Mouse (Mus musculus) cortical plate, adult 2 months (tissue): ENCODE data around the gene Mamdc2. TPM values are rescaled to one million over a fixed set of nuclear protein-coding genes. Genes with fewer than 3 reads are reported as not detected.

Source experiments
- H3K27ac ChIP-seq: fragments of 200-500 bp; 2 replicates; pipeline ENCODE4 v1.5.1; 2012; ENCODE audit warnings: low read length, control low read depth, inconsistent platforms; ENCODE audit not compliant: insufficient read depth
- H3K4me1 ChIP-seq: fragments of 200-500 bp; 2 replicates; pipeline ENCODE4 v1.6.1; 2011; ENCODE audit warnings: low read length; ENCODE audit not compliant: control insufficient read depth, insufficient read depth
- H3K4me3 ChIP-seq: fragments of 200-500 bp; 2 replicates; pipeline ENCODE4 v1.5.1; 2011; ENCODE audit warnings: mild to moderate bottlenecking, low read length, control low read depth; ENCODE audit not compliant: insufficient read depth
- CTCF ChIP-seq: fragments of 200-500 bp; IDR thresholded peaks from 2 replicates; pipeline ENCODE4 v1.5.1; 2011; ENCODE audit warnings: mild to moderate bottlenecking, control low read depth, low read length; ENCODE audit not compliant: insufficient read depth; ENCODE audit errors: extremely low read depth
- POLR2A ChIP-seq: fragments of 200-500 bp; IDR thresholded peaks from 2 replicates; pipeline ENCODE4 v1.6.1; 2011; ENCODE audit warnings: mild to moderate bottlenecking, low read length, control low read depth; ENCODE audit not compliant: insufficient read depth; ENCODE audit errors: extremely low read depth
- polyA plus RNA-seq: library from polyadenylated mRNA; depleted of rRNA; stranded (reverse); fragments of >200 nt; gene quantifications from 2 replicates; pipeline ENCODE4 v1.2.3, GENCODE M21; 2012

Gene Mamdc2
- polyA plus RNA-seq, 1 experiment: 0.92 TPM

- no peak for TF ChIP-seq CTCF
- no peak for TF ChIP-seq POLR2A
- Histone ChIP-seq H3K27ac (no peak overlapping the region), H3K4me3 (no peak overlapping the region), H3K4me1 (no peaks in the 10 kb centered on the region; the same call in 1 of the 2 replicates)
These were observed 60.0 kb downstream of the Mamdc2 start for GRCm38 (mm10) chr19:23388083-23388861.

- Histone ChIP-seq H3K27ac (no peak overlapping the region), H3K4me3 (no peak overlapping the region), H3K4me1 (peaks cover 2% of the 10 kb centered on the region; the same call in 1 of the 2 replicates)
- TF ChIP-seq CTCF: no peak
- TF ChIP-seq POLR2A: no peak
These were observed 65.8 kb downstream of the Mamdc2 start for GRCm38 (mm10) chr19:23382396-23382795.

GRCm38 (mm10) chr19:23380968-23381367 is 67.3 kb downstream of the Mamdc2 start:
- Histone ChIP-seq H3K4me1 (peaks cover 2% of the 10 kb centered on the region; the same call in 1 of the 2 replicates), H3K27ac (no peak overlapping the region), H3K4me3 (no peak overlapping the region)
- no peak for TF ChIP-seq POLR2A
- no peak for TF ChIP-seq CTCF

GRCm38 (mm10) chr19:23379752-23380504 is 68.3 kb downstream of the Mamdc2 start:
- Histone ChIP-seq H3K4me3 (no peak overlapping the region), H3K27ac (no peak overlapping the region), H3K4me1 (peaks cover 2% of the 10 kb centered on the region; the same call in 1 of the 2 replicates)
- no peak for TF ChIP-seq POLR2A
- TF ChIP-seq CTCF: no peak

GRCm38 (mm10) chr19:23376536-23377201 is 71.6 kb downstream of the Mamdc2 start:
- H3K27ac ChIP-seq: no peak overlapping the region
- TF ChIP-seq POLR2A (no peak), CTCF (no peak)

GRCm38 (mm10) chr19:23374941-23375656 is 73.1 kb downstream of the Mamdc2 start:
- TF ChIP-seq POLR2A: no peak
- TF ChIP-seq CTCF: no peak
- H3K27ac ChIP-seq: no peak overlapping the region
- no peak overlapping the region for H3K4me3 ChIP-seq

More at GRCm38 (mm10) chr19:23376536-23377201, 71.6 kb downstream of the Mamdc2 start:
- Histone ChIP-seq H3K4me3 (no peak overlapping the region), H3K4me1 (peaks cover 3% of the 10 kb centered on the region)

GRCm38 (mm10) chr19:23373728-23374127 is 74.5 kb downstream of the Mamdc2 start:
- no peak overlapping the region for H3K4me3 ChIP-seq
- no peak overlapping the region for H3K27ac ChIP-seq
- TF ChIP-seq CTCF: no peak
- no peak for TF ChIP-seq POLR2A
- H3K4me1 ChIP-seq: peaks cover 3% of the 10 kb centered on the region

More at GRCm38 (mm10) chr19:23374941-23375656, 73.1 kb downstream of the Mamdc2 start:
- H3K4me1 ChIP-seq: peaks cover 3% of the 10 kb centered on the region

GRCm38 (mm10) chr19:23373287-23373686 is 75.0 kb downstream of the Mamdc2 start:
- no peak overlapping the region for H3K27ac ChIP-seq

GRCm38 (mm10) chr19:23369275-23369674 is 79.0 kb downstream of the Mamdc2 start:
- TF ChIP-seq POLR2A (no peak), CTCF (no peak)
- H3K4me3 ChIP-seq: no peak overlapping the region
- H3K4me1 ChIP-seq: peaks cover 3% of the 10 kb centered on the region
- no peak overlapping the region for H3K27ac ChIP-seq

More at GRCm38 (mm10) chr19:23373287-23373686, 75.0 kb downstream of the Mamdc2 start:
- H3K4me3 ChIP-seq: no peak overlapping the region
- peaks cover 3% of the 10 kb centered on the region for H3K4me1 ChIP-seq
- no peak for TF ChIP-seq POLR2A
- TF ChIP-seq CTCF: peak; percentile 80
